Mouse (Mus musculus): ENCODE measurements around the gene Tcf20.

- TF ChIP-seq POLR2A (IDR thresholded peaks at IDR 0.05; ENCODE audit: low read depth, low read length) (no peak), CTCF (conservative IDR thresholded peaks at IDR 0.05 in 1 of 2, IDR thresholded peaks at IDR 0.05 in 1 of 2; ENCODE audit: low read depth in 2 of 2, low read length in 2 of 2) (no peak), JUND (conservative IDR thresholded peaks at IDR 0.05; ENCODE audit: low read depth, low read length) (no peak), ZC3H11A (IDR thresholded peaks at IDR 0.05; ENCODE audit: low read depth, low read length) (no peak), CHD1 (IDR thresholded peaks at IDR 0.05; ENCODE audit: low read depth, low read length) (no peak), TCF12 (IDR thresholded peaks at IDR 0.05; ENCODE audit: low read depth, low read length) (no peak), USF2 (conservative IDR thresholded peaks at IDR 0.05; ENCODE audit: low read depth, low read length) (no peak), MAX (IDR thresholded peaks at IDR 0.05; ENCODE audit: low read length) (no peak), POLR2AphosphoS2 (IDR thresholded peaks at IDR 0.05; ENCODE audit: low read depth, low read length) (no peak), BHLHE40 (IDR thresholded peaks at IDR 0.05; ENCODE audit: low read depth, low read length) (no peak), IRF4 (IDR thresholded peaks at IDR 0.05; ENCODE audit: low read depth, low read length) (no peak), ETS1 (conservative IDR thresholded peaks at IDR 0.05; ENCODE audit: low read depth, low read length) (no peak), ZNF384 (IDR thresholded peaks at IDR 0.05; ENCODE audit: low read depth, low read length) (no peak), SMC3 (IDR thresholded peaks at IDR 0.05; ENCODE audit: low read depth, low read length) (no peak)
These were observed 79.2 kb downstream of the Tcf20 start for GRCm38 (mm10) chr15:82908521-82908920.

Data from CH12.LX (cell line).